Mouse (Mus musculus): Measurements from ENCODE around the gene Siglec1. TPM values are rescaled to one million over a fixed set of nuclear protein-coding genes. Genes with fewer than 3 reads are reported as not detected.

Gene Siglec1
- 0.27 and 0.47 TPM in 2 replicates for polyA plus RNA-seq (2014; fragmentation: Nextera tagmentation; extraction: Ambion mirVana)

DNA sequence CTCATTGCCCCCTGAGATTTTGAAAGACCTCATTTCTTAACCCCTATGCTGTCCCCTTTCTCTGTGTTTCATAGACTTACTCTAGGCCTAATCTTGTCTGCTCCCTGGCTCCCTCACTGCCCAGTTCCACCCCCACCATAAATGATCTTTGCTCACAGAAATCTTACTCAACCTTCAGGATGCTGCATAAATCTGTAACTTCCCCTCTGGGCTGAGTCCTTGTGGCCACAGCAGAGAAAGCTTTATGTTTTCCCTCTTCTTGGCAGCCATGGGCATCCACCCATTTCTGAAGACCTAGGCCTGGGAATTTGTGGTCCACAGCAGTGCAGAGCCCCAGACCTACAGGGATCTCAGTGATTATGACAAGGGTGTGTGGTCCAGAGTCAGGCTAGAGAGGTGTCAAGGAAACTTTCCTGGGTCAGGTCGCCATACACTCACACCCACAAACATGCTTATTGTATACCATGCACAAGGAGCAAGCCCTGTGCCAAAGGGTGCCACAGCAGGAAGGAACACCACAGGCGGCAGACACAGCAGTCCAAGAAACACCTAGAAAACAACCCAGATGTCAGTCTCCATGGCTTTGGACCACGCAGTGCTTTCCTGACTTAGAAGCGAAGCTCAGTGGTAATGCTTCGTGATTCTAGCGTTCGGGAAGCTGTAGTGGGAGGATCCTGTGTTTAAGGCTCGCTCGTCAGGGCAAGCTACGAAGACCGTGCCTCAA lies at the start of gene Siglec1:
Gene Siglec1 (minus strand): TSS at position 99 of the 724 bp plus-strand sequence.
- H3K9me3 ChIP-seq (ENCODE audit: control insufficient read depth, low read length): no peaks in the 10 kb centered on the region
- no peak within 1 kb of the TSS for H3K9ac ChIP-seq (ENCODE audit: low read depth, low read length)
- no peak within 1 kb of the TSS for H3K4me2 ChIP-seq (replicated peaks; ENCODE audit: low read depth, low read length)
- H3K27ac ChIP-seq (ENCODE audit: low read depth, low read length): no peak within 1 kb of the TSS
- H3K27me3 ChIP-seq (ENCODE audit: control insufficient read depth, insufficient read depth, low read length): no peaks in the 10 kb centered on the region
- no peak within 1 kb of the TSS for H3K4me3 ChIP-seq (ENCODE audit: low read length)
- H3K36me3 ChIP-seq (ENCODE audit: control insufficient read depth, insufficient read depth, low read length): no peaks in the 10 kb centered on the region
- WGBS: 77% methylated on average over 11 of the region's 11 CpGs
- H3K4me1 ChIP-seq (ENCODE audit: control insufficient read depth, insufficient read depth, low read length): no peaks in the 10 kb centered on the region
- ATAC-seq (ENCODE audit: low FRiP score, low TSS enrichment): no peak

DNA sequence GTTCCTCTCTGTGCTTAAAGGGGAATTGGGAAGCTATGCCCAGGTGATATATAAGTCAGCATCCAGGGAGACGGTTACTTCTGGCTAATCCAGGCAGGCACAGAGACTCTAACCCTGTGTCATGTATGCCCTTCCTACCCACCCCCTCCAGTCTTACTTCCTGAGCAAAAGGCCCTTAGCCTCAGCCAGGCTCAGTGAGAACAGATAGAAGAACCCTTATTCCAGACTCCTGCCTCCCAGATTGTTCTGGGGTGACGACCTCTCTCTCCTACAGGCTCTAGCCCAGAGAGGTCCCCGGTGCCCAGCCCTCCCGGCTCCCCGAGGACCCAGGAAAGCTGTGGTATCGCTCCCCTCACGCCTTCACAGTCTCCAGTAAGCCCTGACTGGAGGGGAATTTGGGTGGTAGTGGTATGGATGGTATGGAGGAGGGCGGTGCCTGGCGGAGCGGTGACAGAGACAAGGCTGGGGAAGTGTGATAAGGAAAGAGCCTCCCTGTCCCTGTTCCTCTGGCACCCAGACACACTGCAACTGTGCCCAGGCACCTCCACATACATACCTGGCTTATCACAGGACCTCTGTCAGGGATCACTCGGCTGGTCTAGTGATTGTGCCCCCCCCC lies 49.1 kb upstream of the Siglec1 start:
- ATAC-seq (ENCODE audit: low FRiP score, low TSS enrichment): 0 out of 2 replicates have a peak, but pooled peaks have one; percentile 12
- Histone ChIP-seq H3K36me3 (ENCODE audit: control insufficient read depth, insufficient read depth, low read length) (peaks cover 29% of the 10 kb centered on the region), H3K27ac (ENCODE audit: low read depth, low read length) (no peak overlapping the region)

GRCm38 (mm10) chr2:131134826-131135400 lies 48.3 kb upstream of the Siglec1 start:
- Histone ChIP-seq H3K27ac (ENCODE audit: low read depth, low read length) (peak overlapping the region; percentile 44; the same call in 1 of the 2 replicates), H3K9ac (ENCODE audit: low read depth, low read length) (no peak overlapping the region), H3K4me2 (replicated peaks; ENCODE audit: low read depth, low read length) (no peak overlapping the region), H3K9me3 (ENCODE audit: control insufficient read depth, low read length) (no peaks in the 10 kb centered on the region), H3K4me1 (ENCODE audit: control insufficient read depth, insufficient read depth, low read length) (no peaks in the 10 kb centered on the region), H3K36me3 (ENCODE audit: control insufficient read depth, insufficient read depth, low read length) (peaks cover 29% of the 10 kb centered on the region), H3K27me3 (ENCODE audit: control insufficient read depth, insufficient read depth, low read length) (no peaks in the 10 kb centered on the region), H3K4me3 (ENCODE audit: low read length) (no peak overlapping the region)
- whole genome bisulfite sequencing: 78% methylated on average over 8 of the region's 8 CpGs
- no peak for ATAC-seq (ENCODE audit: low FRiP score, low TSS enrichment)

More for the DNA sequence above, 49.1 kb upstream of the Siglec1 start:
- no peaks in the 10 kb centered on the region for H3K9me3 ChIP-seq (ENCODE audit: control insufficient read depth, low read length)
- H3K27me3 ChIP-seq (ENCODE audit: control insufficient read depth, insufficient read depth, low read length): no peaks in the 10 kb centered on the region
- no peak overlapping the region for H3K9ac ChIP-seq (ENCODE audit: low read depth, low read length)
- no peak overlapping the region for H3K4me3 ChIP-seq (ENCODE audit: low read length)
- no peak overlapping the region for H3K4me2 ChIP-seq (replicated peaks; ENCODE audit: low read depth, low read length)
- no peaks in the 10 kb centered on the region for H3K4me1 ChIP-seq (ENCODE audit: control insufficient read depth, insufficient read depth, low read length)
- 59% methylated on average over 11 of the region's 11 CpGs for WGBS

DNA sequence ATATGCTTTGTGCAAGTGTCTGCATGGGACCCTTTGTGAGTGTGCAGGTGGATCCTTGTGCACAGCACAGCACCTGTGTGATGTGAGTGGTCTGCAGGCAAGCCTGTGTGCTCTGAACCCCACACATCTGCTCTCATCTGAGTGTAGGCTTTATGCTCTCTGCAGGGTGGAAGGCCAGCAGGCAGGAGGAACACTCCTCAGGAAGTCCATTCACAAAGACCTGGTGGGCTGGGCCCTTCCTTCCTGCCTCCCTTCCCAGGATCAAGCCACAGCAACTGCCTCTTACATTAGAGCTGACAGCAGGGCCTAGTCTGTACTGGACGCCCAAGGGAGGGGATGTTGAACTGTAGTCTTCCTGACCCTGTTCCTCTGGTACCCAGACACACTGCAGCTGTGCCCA lies 47.8 kb upstream of the Siglec1 start:
- Histone ChIP-seq H3K9ac (ENCODE audit: low read depth, low read length) (no peak overlapping the region), H3K9me3 (ENCODE audit: control insufficient read depth, low read length) (no peaks in the 10 kb centered on the region), H3K4me3 (ENCODE audit: low read length) (no peak overlapping the region), H3K27me3 (ENCODE audit: control insufficient read depth, insufficient read depth, low read length) (no peaks in the 10 kb centered on the region), H3K4me1 (ENCODE audit: control insufficient read depth, insufficient read depth, low read length) (no peaks in the 10 kb centered on the region), H3K27ac (ENCODE audit: low read depth, low read length) (peak overlapping the region; percentile 44; the same call in 1 of the 2 replicates), H3K36me3 (ENCODE audit: control insufficient read depth, insufficient read depth, low read length) (peaks cover 29% of the 10 kb centered on the region), H3K4me2 (replicated peaks; ENCODE audit: low read depth, low read length) (no peak overlapping the region)
- peak; percentile 33; the same call in 1 of the 2 replicates for ATAC-seq (ENCODE audit: low FRiP score, low TSS enrichment)
- WGBS: 42% methylated on average over 1 of the region's 1 CpGs

GRCm38 (mm10) chr2:131132930-131133547 lies 46.5 kb upstream of the Siglec1 start, which contains the start of gene Gm11037:
Gm11037 (plus strand) TSS chr2:131133497.
- peaks cover 9% of the 10 kb centered on the region for H3K4me1 ChIP-seq (ENCODE audit: control insufficient read depth, insufficient read depth, low read length)
- H3K27me3 ChIP-seq (ENCODE audit: control insufficient read depth, insufficient read depth, low read length): no peaks in the 10 kb centered on the region
- peaks cover 18% of the 10 kb centered on the region for H3K36me3 ChIP-seq (ENCODE audit: control insufficient read depth, insufficient read depth, low read length)
- H3K27ac ChIP-seq (ENCODE audit: low read depth, low read length): peak within 1 kb of the TSS; percentile 12; the same call in 1 of the 2 replicates
- no peak within 1 kb of the TSS for H3K4me2 ChIP-seq (replicated peaks; ENCODE audit: low read depth, low read length)
- ATAC-seq (ENCODE audit: low FRiP score, low TSS enrichment): no peak
- 84% methylated on average over 9 of the region's 9 CpGs for WGBS
- no peak within 1 kb of the TSS for H3K4me3 ChIP-seq (ENCODE audit: low read length)
- H3K9ac ChIP-seq (ENCODE audit: low read depth, low read length): no peak within 1 kb of the TSS
- H3K9me3 ChIP-seq (ENCODE audit: control insufficient read depth, low read length): no peaks in the 10 kb centered on the region

DNA sequence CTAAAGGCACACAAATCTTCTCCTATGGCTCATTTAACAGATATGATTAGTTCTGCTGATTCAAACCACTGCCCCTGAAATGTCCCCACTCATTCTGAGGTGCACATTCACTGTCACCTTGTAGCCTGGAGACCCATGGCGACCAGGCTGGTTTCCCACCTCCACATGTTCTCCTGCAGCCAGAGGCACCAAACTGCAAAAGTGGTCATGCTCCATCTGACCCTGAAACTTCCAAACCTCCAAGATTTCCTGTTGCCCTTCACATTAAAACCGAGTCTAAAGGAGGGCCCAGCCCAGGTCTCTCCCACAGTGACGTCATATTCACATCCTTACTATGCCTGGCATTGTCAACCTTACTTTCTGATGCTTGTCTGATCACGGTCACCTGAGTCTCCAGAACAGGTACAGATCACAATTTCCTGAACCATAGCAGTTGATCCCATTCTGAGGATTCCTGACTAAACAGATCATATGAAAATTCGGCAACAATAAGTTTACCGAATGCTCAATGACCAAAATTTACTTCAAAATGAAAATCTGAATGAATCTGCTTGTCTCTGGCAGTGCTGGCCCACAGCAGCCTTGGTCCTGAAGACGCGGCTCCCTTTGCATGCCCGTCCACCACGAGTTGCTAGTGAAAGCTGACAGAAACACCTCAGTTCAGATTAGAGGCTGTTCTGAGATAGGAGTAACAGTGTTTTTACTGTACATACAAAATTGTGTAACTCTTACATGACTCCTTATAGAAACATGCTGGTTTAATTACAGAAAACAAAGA lies 45.7 kb upstream of the Siglec1 start:
- Histone ChIP-seq H3K27ac (ENCODE audit: low read depth, low read length) (no peak overlapping the region), H3K36me3 (ENCODE audit: control insufficient read depth, insufficient read depth, low read length) (peaks cover 18% of the 10 kb centered on the region), H3K4me1 (ENCODE audit: control insufficient read depth, insufficient read depth, low read length) (peaks cover 15% of the 10 kb centered on the region), H3K27me3 (ENCODE audit: control insufficient read depth, insufficient read depth, low read length) (no peaks in the 10 kb centered on the region), H3K9me3 (ENCODE audit: control insufficient read depth, low read length) (no peaks in the 10 kb centered on the region), H3K4me2 (replicated peaks; ENCODE audit: low read depth, low read length) (no peak overlapping the region), H3K9ac (ENCODE audit: low read depth, low read length) (no peak overlapping the region), H3K4me3 (ENCODE audit: low read length) (no peak overlapping the region)
- WGBS: 79% methylated on average over 10 of the region's 10 CpGs
- no peak for ATAC-seq (ENCODE audit: low FRiP score, low TSS enrichment)

GRCm38 (mm10) chr2:131130849-131131248 lies 44.3 kb upstream of the Siglec1 start:
- Histone ChIP-seq H3K9me3 (ENCODE audit: control insufficient read depth, low read length) (no peaks in the 10 kb centered on the region), H3K4me2 (replicated peaks; ENCODE audit: low read depth, low read length) (no peak overlapping the region), H3K4me3 (ENCODE audit: low read length) (no peak overlapping the region), H3K27me3 (ENCODE audit: control insufficient read depth, insufficient read depth, low read length) (no peaks in the 10 kb centered on the region), H3K4me1 (ENCODE audit: control insufficient read depth, insufficient read depth, low read length) (peaks cover 26% of the 10 kb centered on the region), H3K27ac (ENCODE audit: low read depth, low read length) (no peak overlapping the region), H3K36me3 (ENCODE audit: control insufficient read depth, insufficient read depth, low read length) (peaks cover 14% of the 10 kb centered on the region), H3K9ac (ENCODE audit: low read depth, low read length) (no peak overlapping the region)
- no peak for ATAC-seq (ENCODE audit: low FRiP score, low TSS enrichment)
- WGBS: 69% methylated on average over 2 of the region's 2 CpGs

- Histone ChIP-seq H3K27me3 (ENCODE audit: control insufficient read depth, insufficient read depth, low read length) (no peaks in the 10 kb centered on the region), H3K4me1 (ENCODE audit: control insufficient read depth, insufficient read depth, low read length) (peaks cover 26% of the 10 kb centered on the region), H3K36me3 (ENCODE audit: control insufficient read depth, insufficient read depth, low read length) (peaks cover 14% of the 10 kb centered on the region), H3K9me3 (ENCODE audit: control insufficient read depth, low read length) (no peaks in the 10 kb centered on the region), H3K9ac (ENCODE audit: low read depth, low read length) (no peak overlapping the region), H3K4me3 (ENCODE audit: low read length) (no peak overlapping the region), H3K4me2 (replicated peaks; ENCODE audit: low read depth, low read length) (no peak overlapping the region), H3K27ac (ENCODE audit: low read depth, low read length) (no peak overlapping the region)
- WGBS: 81% methylated on average over 5 of the region's 5 CpGs
- ATAC-seq (ENCODE audit: low FRiP score, low TSS enrichment): no peak
These were observed 43.3 kb upstream of the Siglec1 start for GRCm38 (mm10) chr2:131129836-131130235.

Measured in kidney, embryonic 14.5 days (tissue).